Mouse (Mus musculus): ENCODE data around the gene Prl2b1.

Gene Prl2b1

DNA sequence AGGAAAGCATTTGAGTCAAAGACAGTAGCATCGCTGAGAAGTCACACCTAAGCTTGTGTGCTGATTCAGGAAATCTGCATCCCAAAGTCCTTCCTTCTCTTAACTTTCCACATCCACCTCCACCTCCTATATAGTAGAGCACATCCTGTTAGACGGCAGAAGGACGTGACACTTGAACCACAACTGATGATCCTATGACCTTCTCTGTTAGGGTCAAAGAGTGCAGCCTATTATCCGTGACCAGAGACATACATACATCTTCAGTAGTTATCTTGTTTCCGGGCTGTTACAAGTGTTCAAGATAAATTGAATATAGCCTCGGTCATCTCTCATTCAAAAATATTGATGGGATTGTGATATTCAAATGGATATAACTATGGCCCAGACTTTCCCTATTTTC lies at the start of gene Prl2b1:
Gene Prl2b1, minus strand, starts transcription at position 101 of the 400 bp plus-strand sequence.
- DNase-seq = no peak

GRCm38 (mm10) chr13:27438588-27438987 lies 47.9 kb upstream of the Prl2b1 start, which contains the start of gene Prl8a6:
Prl8a6 (minus strand) TSS chr13:27438688.
- no peak for DNase-seq

DNA sequence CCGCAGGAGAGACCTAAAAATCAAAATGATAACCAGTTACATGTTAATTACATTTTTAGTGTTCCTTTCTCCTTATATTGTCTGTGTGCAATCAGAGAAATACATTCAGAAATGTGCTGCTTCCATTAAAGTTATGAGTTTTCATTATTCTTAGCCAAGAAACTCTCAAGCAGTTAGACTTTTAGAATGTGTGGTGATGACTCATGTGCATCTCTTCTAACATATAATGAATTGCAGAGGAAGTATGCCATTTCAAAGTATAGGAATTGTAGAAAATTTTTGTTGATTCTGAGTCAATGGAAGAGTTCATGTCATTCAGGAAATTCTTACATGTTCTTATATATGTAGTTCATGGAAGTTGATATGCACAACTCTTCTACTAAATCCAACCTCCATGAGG lies 42.5 kb upstream of the Prl2b1 start:
- no peak for DNase-seq

- no peak for DNase-seq
Measured at GRCm38 (mm10) chr13:27413640-27414039, 23.0 kb upstream of the Prl2b1 start.

DNA sequence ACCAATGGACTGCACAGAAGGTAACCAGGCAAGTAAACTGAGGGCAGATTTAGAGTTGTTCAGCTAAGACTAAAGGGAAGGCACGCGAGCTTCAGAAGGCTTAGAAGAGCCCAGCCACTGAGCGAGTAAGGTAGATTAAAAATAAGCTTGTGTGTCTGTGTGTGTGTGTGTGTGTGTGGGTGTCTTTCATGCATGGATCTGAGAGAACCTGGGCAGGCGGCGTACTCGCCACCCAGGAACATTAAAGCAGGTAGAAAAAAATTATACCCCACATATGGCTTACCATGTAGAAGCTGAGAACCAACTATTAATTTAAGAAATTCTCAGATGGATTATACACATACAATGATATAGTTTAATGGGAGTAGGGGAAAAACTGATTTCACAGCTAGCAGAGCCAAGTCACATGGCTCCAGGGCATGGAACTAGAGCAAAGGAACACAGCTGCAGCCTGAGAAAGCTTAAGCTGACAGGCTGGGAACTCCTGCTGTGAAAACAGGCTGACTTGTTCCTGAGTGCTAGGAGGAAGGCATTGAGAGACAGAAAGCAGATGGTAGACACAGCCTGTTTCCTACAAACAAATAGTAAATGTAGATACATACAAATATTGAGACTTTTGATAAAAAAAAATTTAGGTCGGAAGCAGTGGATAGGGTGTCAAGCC lies 8.5 kb upstream of the Prl2b1 start:
- DNase-seq = no peak

DNA sequence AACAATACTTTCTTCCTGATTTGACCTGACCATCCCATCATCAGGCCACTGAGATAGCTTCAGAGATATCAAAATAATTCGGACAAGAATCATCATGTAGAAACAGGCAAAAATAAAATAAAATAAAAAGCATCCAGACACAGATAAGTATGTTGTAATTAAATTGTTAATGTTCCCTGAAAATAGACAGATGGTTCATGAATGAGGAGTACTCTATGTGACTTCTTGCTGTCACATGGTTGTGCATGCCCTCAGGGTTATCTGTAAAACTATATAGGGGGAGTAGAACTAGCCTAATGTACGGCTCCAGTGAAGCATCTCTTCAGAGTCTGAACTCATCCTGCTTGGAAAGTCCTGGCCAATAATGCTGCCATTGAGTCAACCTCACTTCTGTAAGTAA lies 45.3 kb downstream of the Prl2b1 start, which contains the start of gene Prl8a2:
Gene Prl8a2, plus strand, starts transcription at position 301 of the 400 bp plus-strand sequence.
- no peak for DNase-seq

GRCm38 (mm10) chr13:27342733-27343275 lies 47.8 kb downstream of the Prl2b1 start:
- DNase-seq = peak; percentile 8

DNA sequence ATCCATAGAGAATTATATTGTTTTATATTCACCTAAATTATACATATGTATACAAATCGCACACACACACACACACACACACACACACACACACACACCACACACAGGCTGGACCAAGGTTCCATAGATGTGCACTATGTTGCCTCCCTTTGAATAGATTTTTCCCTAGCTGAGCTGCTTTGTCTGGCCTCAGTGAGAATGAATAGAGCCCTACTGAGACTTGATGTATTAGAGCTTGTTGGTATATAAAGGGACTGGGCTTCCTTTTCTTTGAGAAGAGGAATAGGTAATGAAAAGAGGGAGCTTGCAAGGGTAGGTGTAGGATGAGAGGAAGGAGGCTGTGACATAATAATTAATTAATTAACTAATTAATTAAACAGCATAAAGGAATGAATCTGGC lies 55.7 kb downstream of the Prl2b1 start:
- no peak for DNase-seq

Data from lung, postnatal 10 days (tissue).